Mouse (Mus musculus) forebrain, embryonic 12.5 days (tissue): ENCODE data around the gene Ptp4a2. TPM values are rescaled to one million over a fixed set of nuclear protein-coding genes. Genes with fewer than 3 reads are reported as not detected.

ENCODE experiments used
- ATAC-seq: fragments of 200-750 bp; cut with Nextera tagmentation; 2 replicates; pipeline ENCODE4 v1.8.0; 2017; ENCODE audit warnings: moderate TSS enrichment; ENCODE audit not compliant: low FRiP score
- H3K27ac ChIP-seq: fragments of 300-500 bp; sonication (generic); 2 replicates; pipeline ENCODE4 v1.5.1; 2016; ENCODE audit warnings: mild to moderate bottlenecking
- H3K27me3 ChIP-seq: fragments of 300-500 bp; sonication (generic); 2 replicates; pipeline ENCODE4 v1.6.1; 2016; ENCODE audit warnings: mild to moderate bottlenecking
- H3K36me3 ChIP-seq: fragments of 300-500 bp; sonication (generic); replicated peaks from 2 replicates; pipeline ENCODE4 v1.6.1; 2016; ENCODE audit warnings: mild to moderate bottlenecking
- H3K4me1 ChIP-seq: fragments of 300-500 bp; sonication (generic); 2 replicates; pipeline ENCODE4 v1.6.1; 2016
- H3K4me2 ChIP-seq: fragments of 300-500 bp; sonication (generic); 2 replicates; pipeline ENCODE4 v1.6.1; 2016; ENCODE audit warnings: mild to moderate bottlenecking, moderate library complexity
- H3K4me3 ChIP-seq: fragments of 300-500 bp; sonication (generic); replicated peaks from 2 replicates; pipeline ENCODE4 v1.5.1; 2016; ENCODE audit warnings: mild to moderate bottlenecking
- H3K9ac ChIP-seq: fragments of 300-500 bp; sonication (generic); 2 replicates; pipeline ENCODE4 v1.6.1; 2016; ENCODE audit warnings: mild to moderate bottlenecking
- H3K9me3 ChIP-seq: fragments of 300-500 bp; sonication (generic); 2 replicates; pipeline ENCODE4 v1.6.1; 2016
- WGBS: fragments of 180-500 bp; shearing (Covaris S2); methylation state at CpG from one replicate; pipeline ENCODE4 v1.1.7; 2016; 5-methylcytosine and 5-hydroxymethylcytosine counted together
- polyA plus RNA-seq: library from polyadenylated mRNA; unstranded; fragments of >200 nt; fragmentation: Nextera tagmentation; extraction: Ambion mirVana; gene quantifications from 2 replicates; pipeline ENCODE4 v1.2.1, GENCODE M21; 2016

Ptp4a2 gene
- polyA plus RNA-seq, 1 experiment from 2014 or later, result 375 TPM

DNA sequence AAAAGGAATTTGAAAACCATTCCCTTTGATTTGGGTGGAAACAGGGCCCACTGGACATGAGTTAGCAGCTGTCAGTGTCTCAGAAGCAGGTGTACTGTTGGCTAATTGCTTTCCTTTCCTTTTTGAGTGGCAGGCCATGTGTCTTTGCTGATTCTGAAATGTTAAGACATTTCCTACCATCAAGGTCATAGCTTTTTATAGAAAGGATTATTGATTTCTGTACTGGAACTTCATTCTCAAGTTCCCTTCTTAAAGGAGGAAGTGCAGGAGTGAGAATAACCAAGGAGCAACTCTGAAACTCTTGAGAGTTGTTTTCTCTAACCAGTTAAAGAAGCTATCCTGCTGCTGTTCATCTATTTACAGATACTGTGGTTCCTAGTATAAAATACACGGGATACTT is 18.8 kb downstream of the Ptp4a2 start:
- peaks cover 12% of the 10 kb centered on the region; the same call in 1 of the 2 replicates for H3K4me1 ChIP-seq
- H3K4me3 ChIP-seq, result no peak overlapping the region
- ATAC-seq, result no peak
- no peaks in the 10 kb centered on the region for H3K9me3 ChIP-seq
- WGBS, result 86% methylated on average over 1 of the region's 1 CpGs
- no peak overlapping the region for H3K9ac ChIP-seq
- no peak overlapping the region for H3K4me2 ChIP-seq
- H3K27me3 ChIP-seq, result no peaks in the 10 kb centered on the region
- H3K36me3 ChIP-seq, result no peaks in the 10 kb centered on the region
- no peak overlapping the region for H3K27ac ChIP-seq

DNA sequence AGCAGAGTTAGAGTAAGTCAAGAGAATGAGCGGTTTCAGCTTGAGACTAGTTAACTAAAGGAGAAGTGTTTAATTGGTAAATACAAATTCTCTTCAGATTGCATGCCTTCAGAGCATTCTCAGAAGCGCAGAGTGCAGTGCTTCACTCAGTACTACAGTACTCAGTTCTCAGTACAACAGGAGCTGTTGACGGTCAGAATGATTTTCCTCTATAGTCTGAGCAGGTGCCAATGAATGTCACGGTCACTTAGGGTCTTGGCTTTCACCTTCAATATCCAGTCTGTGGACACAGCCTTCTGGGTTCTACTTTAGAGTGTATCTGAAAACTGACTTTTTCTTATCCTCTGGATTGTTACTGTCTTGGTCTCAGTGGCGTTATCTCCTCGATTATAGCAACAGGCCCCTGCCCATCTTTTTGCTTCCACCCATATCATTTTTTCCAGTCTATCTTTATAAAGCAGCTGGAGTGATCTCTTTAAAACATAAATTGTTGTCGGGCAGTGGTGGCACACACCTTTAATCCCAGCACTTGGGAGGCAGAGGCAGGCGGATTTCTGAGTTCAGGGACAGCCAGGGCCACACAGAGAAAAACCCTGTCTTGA is 19.4 kb downstream of the Ptp4a2 start:
- H3K27ac ChIP-seq, result no peak overlapping the region
- H3K4me1 ChIP-seq, result peaks cover 12% of the 10 kb centered on the region; the same call in 1 of the 2 replicates
- H3K27me3 ChIP-seq, result no peaks in the 10 kb centered on the region
- H3K4me3 ChIP-seq, result no peak overlapping the region
- H3K9ac ChIP-seq, result no peak overlapping the region
- no peak for ATAC-seq
- WGBS, result 93% methylated on average over 8 of the region's 8 CpGs
- no peak overlapping the region for H3K4me2 ChIP-seq
- no peaks in the 10 kb centered on the region for H3K9me3 ChIP-seq
- H3K36me3 ChIP-seq, result no peaks in the 10 kb centered on the region

GRCm38 (mm10) chr4:129834581-129834980 is 23.6 kb downstream of the Ptp4a2 start:
- no peak overlapping the region for H3K4me3 ChIP-seq
- no peak overlapping the region for H3K27ac ChIP-seq
- no peak overlapping the region for H3K9ac ChIP-seq
- 87% methylated on average over 6 of the region's 6 CpGs for WGBS
- no peaks in the 10 kb centered on the region for H3K36me3 ChIP-seq
- no peaks in the 10 kb centered on the region for H3K27me3 ChIP-seq
- H3K4me1 ChIP-seq, result peaks cover 3% of the 10 kb centered on the region; the same call in 1 of the 2 replicates
- no peak overlapping the region for H3K4me2 ChIP-seq
- no peak for ATAC-seq
- no peaks in the 10 kb centered on the region for H3K9me3 ChIP-seq

- no peak overlapping the region for H3K4me2 ChIP-seq
- H3K4me1 ChIP-seq, result peaks cover 3% of the 10 kb centered on the region; the same call in 1 of the 2 replicates
- no peak overlapping the region for H3K9ac ChIP-seq
- ATAC-seq, result no peak
- H3K4me3 ChIP-seq, result no peak overlapping the region
- no peaks in the 10 kb centered on the region for H3K9me3 ChIP-seq
- no peak overlapping the region for H3K27ac ChIP-seq
- H3K27me3 ChIP-seq, result no peaks in the 10 kb centered on the region
- WGBS, result 94% methylated on average over 7 of the region's 7 CpGs
- peaks cover 6% of the 10 kb centered on the region for H3K36me3 ChIP-seq
Observed at GRCm38 (mm10) chr4:129835296-129835695, 24.3 kb downstream of the Ptp4a2 start.

- Histone ChIP-seq H3K4me2 (no peak overlapping the region), H3K4me1 (no peaks in the 10 kb centered on the region), H3K4me3 (no peak overlapping the region), H3K27me3 (no peaks in the 10 kb centered on the region), H3K9me3 (no peaks in the 10 kb centered on the region), H3K36me3 (peaks cover 44% of the 10 kb centered on the region), H3K27ac (no peak overlapping the region), H3K9ac (no peak overlapping the region)
- ATAC-seq, result no peak
- 92% methylated on average over 7 of the region's 7 CpGs for WGBS
Observed at GRCm38 (mm10) chr4:129839866-129840555, 29.0 kb downstream of the Ptp4a2 start.

DNA sequence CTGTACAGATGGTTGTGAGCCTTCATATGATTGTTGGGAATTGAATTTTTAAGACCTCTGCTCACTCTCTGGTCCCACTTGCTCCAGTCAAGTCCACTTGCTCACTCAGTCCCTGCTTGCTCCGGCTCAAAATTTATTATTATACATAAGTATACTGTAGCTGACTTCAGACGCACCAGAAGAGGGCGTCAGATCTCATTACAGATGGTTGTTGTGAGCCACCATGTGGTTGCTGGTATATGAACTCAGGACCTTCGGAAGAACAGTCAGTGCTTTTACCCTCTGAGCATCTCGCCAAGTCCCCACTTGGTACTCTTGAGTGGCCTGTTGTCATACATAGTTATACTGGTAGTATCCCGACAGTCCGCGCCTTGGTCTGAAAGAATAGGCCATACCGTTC is 35.8 kb downstream of the Ptp4a2 start:
- Histone ChIP-seq H3K9me3 (no peaks in the 10 kb centered on the region), H3K36me3 (peaks cover 81% of the 10 kb centered on the region), H3K27ac (no peak overlapping the region), H3K4me3 (no peak overlapping the region), H3K4me1 (no peaks in the 10 kb centered on the region), H3K4me2 (no peak overlapping the region), H3K9ac (no peak overlapping the region), H3K27me3 (no peaks in the 10 kb centered on the region)
- ATAC-seq, result no peak
- WGBS, result 90% methylated on average over 9 of the region's 9 CpGs

- ATAC-seq, result no peak
- WGBS, result 65% methylated on average over 2 of the region's 2 CpGs
- no peak overlapping the region for H3K9ac ChIP-seq
- H3K4me1 ChIP-seq, result no peaks in the 10 kb centered on the region
- H3K27ac ChIP-seq, result no peak overlapping the region
- no peak overlapping the region for H3K4me2 ChIP-seq
- H3K36me3 ChIP-seq, result peaks cover 54% of the 10 kb centered on the region
- H3K9me3 ChIP-seq, result no peaks in the 10 kb centered on the region
- H3K4me3 ChIP-seq, result no peak overlapping the region
- no peaks in the 10 kb centered on the region for H3K27me3 ChIP-seq
Observed at GRCm38 (mm10) chr4:129850491-129850890, 39.5 kb downstream of the Ptp4a2 start.

DNA sequence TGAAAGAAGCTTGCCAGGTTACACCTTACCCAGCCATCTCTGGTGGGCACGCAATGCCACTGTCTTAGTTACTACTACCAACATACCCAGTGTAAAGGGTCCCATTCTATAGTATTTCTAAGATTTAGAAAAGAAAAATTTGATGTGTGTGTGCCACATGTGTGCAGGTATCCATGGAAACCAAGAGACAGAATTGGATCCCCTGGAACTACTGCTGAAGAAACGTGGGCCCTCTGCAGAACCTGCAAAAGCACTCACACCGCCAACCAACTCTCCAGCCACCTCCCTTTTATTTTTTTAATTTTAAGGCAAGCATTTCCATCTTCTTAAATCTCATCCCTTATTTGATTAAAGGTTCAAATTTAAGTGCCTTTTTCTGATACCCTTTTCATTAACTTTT is 40.8 kb downstream of the Ptp4a2 start:
- H3K9ac ChIP-seq, result no peak overlapping the region
- peaks cover 40% of the 10 kb centered on the region for H3K36me3 ChIP-seq
- H3K27me3 ChIP-seq, result no peaks in the 10 kb centered on the region
- WGBS, result 84% methylated on average over 3 of the region's 3 CpGs
- no peaks in the 10 kb centered on the region for H3K4me1 ChIP-seq
- ATAC-seq, result no peak
- no peaks in the 10 kb centered on the region for H3K9me3 ChIP-seq
- H3K4me3 ChIP-seq, result no peak overlapping the region
- no peak overlapping the region for H3K4me2 ChIP-seq
- no peak overlapping the region for H3K27ac ChIP-seq

DNA sequence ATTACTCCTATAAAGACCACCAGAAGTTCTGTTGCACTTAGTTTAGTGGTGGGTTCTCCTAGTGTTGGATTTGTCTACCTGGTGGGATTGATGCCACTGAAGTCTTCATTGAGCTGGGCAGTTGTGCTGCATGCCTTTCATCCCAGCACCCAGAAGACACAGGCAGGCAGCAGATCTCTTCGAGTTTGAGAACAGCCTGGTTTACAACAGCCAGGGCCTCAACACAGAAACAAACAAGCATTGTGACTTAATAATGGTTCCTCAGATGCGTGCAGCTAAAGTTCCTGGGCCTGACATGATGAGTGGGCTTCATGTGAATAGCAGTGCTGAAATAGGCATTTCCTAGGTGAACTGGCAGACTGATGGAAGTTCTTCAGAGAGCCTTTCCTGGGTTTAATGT is 42.0 kb downstream of the Ptp4a2 start:
- Histone ChIP-seq H3K9me3 (no peaks in the 10 kb centered on the region), H3K27ac (no peak overlapping the region), H3K4me3 (no peak overlapping the region), H3K4me1 (no peaks in the 10 kb centered on the region), H3K9ac (no peak overlapping the region), H3K27me3 (no peaks in the 10 kb centered on the region), H3K36me3 (peaks cover 31% of the 10 kb centered on the region), H3K4me2 (no peak overlapping the region)
- ATAC-seq, result no peak
- 74% methylated on average over 2 of the region's 2 CpGs for WGBS

DNA sequence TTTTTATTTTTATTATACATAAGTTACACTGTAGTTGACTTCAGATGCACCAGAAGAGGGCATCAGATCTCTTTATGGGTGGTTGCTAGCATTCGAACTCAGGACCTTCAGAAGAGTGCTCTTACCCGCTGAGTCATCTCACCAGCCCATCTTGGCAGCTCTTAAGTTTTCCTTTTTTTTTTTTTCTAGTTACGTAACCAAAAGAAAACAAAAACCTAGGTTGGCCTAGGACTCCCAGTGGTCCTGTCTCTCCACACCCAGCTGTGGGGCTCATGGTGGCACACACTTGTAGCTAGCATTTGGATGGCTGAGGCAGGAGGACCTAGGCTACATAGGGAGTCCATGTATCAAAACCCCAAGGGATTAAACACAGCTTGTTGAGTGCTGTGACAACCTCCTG is 43.0 kb downstream of the Ptp4a2 start:
- Histone ChIP-seq H3K9me3 (no peaks in the 10 kb centered on the region), H3K4me1 (no peaks in the 10 kb centered on the region), H3K9ac (no peak overlapping the region), H3K4me3 (no peak overlapping the region), H3K4me2 (no peak overlapping the region), H3K36me3 (peaks cover 24% of the 10 kb centered on the region), H3K27me3 (no peaks in the 10 kb centered on the region), H3K27ac (no peak overlapping the region)
- 94% methylated on average over 3 of the region's 3 CpGs for WGBS
- no peak for ATAC-seq

GRCm38 (mm10) chr4:129854615-129855014 is 43.6 kb downstream of the Ptp4a2 start:
- Histone ChIP-seq H3K27me3 (no peaks in the 10 kb centered on the region), H3K36me3 (peaks cover 20% of the 10 kb centered on the region), H3K4me3 (no peak overlapping the region), H3K4me1 (no peaks in the 10 kb centered on the region), H3K4me2 (no peak overlapping the region), H3K9me3 (no peaks in the 10 kb centered on the region), H3K27ac (no peak overlapping the region), H3K9ac (no peak overlapping the region)
- no peak for ATAC-seq
- 89% methylated on average over 3 of the region's 3 CpGs for WGBS

DNA sequence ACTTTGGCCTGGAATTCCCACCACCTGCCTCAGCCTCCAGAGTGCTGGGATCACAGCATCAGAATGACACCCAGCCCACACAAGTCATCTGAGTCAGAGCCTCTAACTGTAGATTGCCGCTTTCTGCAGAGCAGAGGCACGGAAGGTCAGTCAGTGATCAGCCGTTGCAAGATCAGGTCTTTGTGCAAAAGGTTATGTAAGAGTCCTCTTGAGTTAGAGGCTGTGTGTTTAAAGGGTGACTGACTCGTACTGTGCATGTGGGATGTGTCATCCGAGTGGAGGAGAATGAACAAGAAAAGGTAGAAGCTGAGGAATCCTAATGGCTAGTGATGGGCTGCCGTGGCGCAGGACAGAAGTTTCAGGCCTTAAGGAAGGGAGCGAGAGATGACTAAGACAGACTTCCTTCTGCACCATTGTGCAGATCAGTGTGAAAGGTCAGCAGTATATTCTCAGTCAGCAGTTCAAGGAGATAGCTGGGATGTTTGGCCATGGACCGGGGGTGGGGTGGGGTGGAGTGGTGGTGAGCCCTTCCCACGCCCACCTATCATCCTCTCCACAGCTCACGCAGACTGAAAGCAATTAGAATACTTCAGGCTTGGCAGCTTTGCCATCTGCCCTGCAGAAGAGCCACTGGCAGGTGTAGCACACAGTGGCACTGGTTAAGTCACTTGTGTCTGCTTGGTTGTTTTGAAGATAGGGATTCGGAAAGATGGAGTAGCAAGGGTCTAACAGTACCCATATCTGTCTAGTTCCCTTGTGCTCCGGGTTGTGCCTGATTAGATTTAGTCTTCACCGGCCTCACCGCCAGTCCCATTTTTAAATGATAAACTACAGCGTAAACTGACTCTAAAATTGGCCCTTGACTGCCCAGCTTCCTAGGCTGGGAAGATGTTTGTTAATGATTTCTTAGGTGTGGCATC is 44.3 kb downstream of the Ptp4a2 start:
- no peak overlapping the region for H3K4me3 ChIP-seq
- no peak for ATAC-seq
- no peaks in the 10 kb centered on the region for H3K27me3 ChIP-seq
- no peak overlapping the region for H3K27ac ChIP-seq
- no peak overlapping the region for H3K9ac ChIP-seq
- 84% methylated on average over 16 of the region's 16 CpGs for WGBS
- no peaks in the 10 kb centered on the region for H3K9me3 ChIP-seq
- H3K36me3 ChIP-seq, result peaks cover 14% of the 10 kb centered on the region
- H3K4me1 ChIP-seq, result no peaks in the 10 kb centered on the region
- no peak overlapping the region for H3K4me2 ChIP-seq
